16 mouse cellular contexts compared by ENCODE assay signal in the genomic region with DNA sequence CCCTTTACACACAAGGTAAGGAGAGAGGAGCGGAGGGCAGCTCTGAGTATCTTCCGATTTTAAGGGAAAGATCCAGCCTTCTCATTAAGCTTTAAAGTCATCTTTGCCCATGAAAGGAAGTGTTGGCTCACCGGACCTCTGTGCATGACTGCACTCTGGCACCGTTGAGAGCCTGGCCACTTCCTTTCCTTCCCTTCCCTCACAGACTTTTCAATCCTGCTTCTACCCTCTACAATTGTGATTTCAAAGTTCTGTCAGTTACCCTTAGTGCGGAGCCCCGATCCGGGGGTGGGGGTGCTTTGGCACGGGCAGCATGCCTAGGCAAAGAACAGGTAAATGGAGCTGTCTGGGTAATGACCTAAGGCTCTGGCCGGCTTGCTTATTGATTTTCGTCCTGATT.
DNase-seq lines count a peak whose midpoint lies in the region; ATAC-seq and TF ChIP-seq lines count a peak whose summit lies in the region.
"Had no signal": no experiment of that assay in that cellular context is flagged by ENCODE, and none has a peak within 500 bp of the region (broad histone marks: within the 10 kb centered on the region; RNA-seq: fewer than 3 reads in every experiment).

No protein-coding gene starts in this region.

- 68% methylated on average over 10 of the region's 10 CpGs for WGBS in heart, embryonic 12.5 days
- WGBS in liver, adult 2 months: 29% methylated on average over 10 of the region's 10 CpGs
- WGBS in liver, embryonic 12.5 days (ENCODE audit: insufficient replicate concordance): 59% methylated on average over 10 of the region's 10 CpGs
- WGBS in kidney, adult 2 months: 32% methylated on average over 10 of the region's 10 CpGs
- WGBS in stomach, embryonic 15.5 days: 60% methylated on average over 10 of the region's 10 CpGs
- WGBS in hindbrain, postnatal 0 days: 79% methylated on average over 10 of the region's 10 CpGs

- peaks cover 10% of the 10 kb centered on the region; the same call in 1 of the 2 replicates for H3K36me3 ChIP-seq in heart, embryonic 12.5 days
- no peaks in the 10 kb centered on the region for H3K36me3 ChIP-seq in liver, adult 2 months (ENCODE audit: control insufficient read depth, insufficient read depth, low read length)
- H3K36me3 ChIP-seq in liver, embryonic 12.5 days: no peaks in the 10 kb centered on the region
- H3K36me3 ChIP-seq in kidney, adult 2 months (ENCODE audit: control insufficient read depth, insufficient read depth, low read length): no peaks in the 10 kb centered on the region
- no peaks in the 10 kb centered on the region for H3K36me3 ChIP-seq in stomach, embryonic 15.5 days
- no peaks in the 10 kb centered on the region for H3K36me3 ChIP-seq in hindbrain, postnatal 0 days (ENCODE audit: insufficient read depth, low read length)
- H3K36me3 ChIP-seq: embryonic facial prominence, embryonic 13.5 days; liver, embryonic 13.5 days had no signal

- TF ChIP-seq POLR2A in liver, adult 2 months (IDR thresholded peaks at IDR 0.05; ENCODE audit: extremely low read depth, insufficient read depth, low read length): no peak
- no peak for TF ChIP-seq POLR2A in kidney, adult 2 months (IDR thresholded peaks at IDR 0.05; ENCODE audit: low read depth, low read length)

- no peaks in the 10 kb centered on the region for H3K9me3 ChIP-seq in heart, embryonic 12.5 days (replicated peaks)
- no peaks in the 10 kb centered on the region for H3K9me3 ChIP-seq in liver, embryonic 12.5 days (replicated peaks)
- no peaks in the 10 kb centered on the region for H3K9me3 ChIP-seq in stomach, embryonic 15.5 days
- no peaks in the 10 kb centered on the region for H3K9me3 ChIP-seq in hindbrain, postnatal 0 days (ENCODE audit: low read length)
- H3K9me3 ChIP-seq: embryonic facial prominence, embryonic 13.5 days; liver, embryonic 13.5 days had no signal

- ATAC-seq in heart, embryonic 12.5 days (ENCODE audit: insufficient number of reproducible peaks, low FRiP score): no peak
- ATAC-seq in liver, embryonic 12.5 days: no peak
- no peak for ATAC-seq in stomach, embryonic 15.5 days (ENCODE audit: insufficient read depth, low FRiP score, low read depth)
- ATAC-seq in frontal cortex, adult (ENCODE audit: low TSS enrichment): no peak
- no peak for ATAC-seq in hindbrain, postnatal 0 days
- ATAC-seq: midbrain, embryonic 16.5 days had no signal

- no peaks in the 10 kb centered on the region for H3K27me3 ChIP-seq in heart, embryonic 12.5 days (replicated peaks)
- no peaks in the 10 kb centered on the region for H3K27me3 ChIP-seq in liver, adult 2 months (ENCODE audit: control insufficient read depth, insufficient read depth, low read length)
- no peaks in the 10 kb centered on the region for H3K27me3 ChIP-seq in liver, embryonic 12.5 days (replicated peaks)
- H3K27me3 ChIP-seq in kidney, adult 2 months (replicated peaks; ENCODE audit: control insufficient read depth, insufficient read depth, low read length): no peaks in the 10 kb centered on the region
- no peaks in the 10 kb centered on the region for H3K27me3 ChIP-seq in stomach, embryonic 15.5 days (replicated peaks)
- H3K27me3 ChIP-seq in hindbrain, postnatal 0 days (ENCODE audit: insufficient read depth, low read length): no peaks in the 10 kb centered on the region
- H3K27me3 ChIP-seq: embryonic facial prominence, embryonic 13.5 days; liver, embryonic 13.5 days had no signal

- H3K9ac ChIP-seq in heart, embryonic 12.5 days: peak overlapping the region; percentile 11; the same call in 1 of the 2 replicates
- no peak overlapping the region; the same call in 1 of the 2 replicates for H3K9ac ChIP-seq in liver, adult 2 months (ENCODE audit: low read depth, low read length)
- no peak overlapping the region for H3K9ac ChIP-seq in liver, embryonic 12.5 days
- no peak overlapping the region for H3K9ac ChIP-seq in stomach, embryonic 15.5 days
- no peak overlapping the region for H3K9ac ChIP-seq in hindbrain, postnatal 0 days (replicated peaks; ENCODE audit: low read length)
- H3K9ac ChIP-seq: embryonic facial prominence, embryonic 13.5 days; forebrain, postnatal 0 days; liver, embryonic 13.5 days had no signal

- H3K27ac ChIP-seq in heart, embryonic 12.5 days (ENCODE audit: poor library complexity, severe bottlenecking): peak overlapping the region; percentile 78
- H3K27ac ChIP-seq in liver, adult 2 months (replicated peaks; ENCODE audit: insufficient read depth, low read depth, low read length): no peak overlapping the region
- H3K27ac ChIP-seq in liver, embryonic 12.5 days: no peak overlapping the region
- H3K27ac ChIP-seq in kidney, adult 2 months (ENCODE audit: insufficient read depth, low read depth, low read length): peak overlapping the region; percentile 28; the same call in 1 of the 2 replicates
- H3K27ac ChIP-seq in stomach, embryonic 15.5 days: peak overlapping the region; percentile 26; the same call in 1 of the 2 replicates
- H3K27ac ChIP-seq in hindbrain, postnatal 0 days: no peak overlapping the region
- H3K27ac ChIP-seq: embryonic facial prominence, embryonic 13.5 days; liver, embryonic 13.5 days had no signal

- no peaks in the 10 kb centered on the region for H3K79me2 ChIP-seq in liver, adult 2 months (ENCODE audit: control insufficient read depth, insufficient read depth, low read length)

- no peak overlapping the region for H3K4me3 ChIP-seq in heart, embryonic 12.5 days
- H3K4me3 ChIP-seq in liver, adult 2 months (ENCODE audit: insufficient read depth, low read depth, low read length): peak overlapping the region; percentile 33; the same call in 1 of the 2 replicates
- H3K4me3 ChIP-seq in liver, embryonic 12.5 days: no peak overlapping the region
- H3K4me3 ChIP-seq in kidney, adult 2 months (ENCODE audit: insufficient read depth, low read depth, low read length): no peak overlapping the region; the same call in 1 of the 2 replicates
- H3K4me3 ChIP-seq in stomach, embryonic 15.5 days (replicated peaks): no peak overlapping the region
- no peak overlapping the region for H3K4me3 ChIP-seq in hindbrain, postnatal 0 days (ENCODE audit: low read length)
- H3K4me3 ChIP-seq: embryonic facial prominence, embryonic 13.5 days; liver, embryonic 13.5 days had no signal

- TF ChIP-seq CTCF in liver, adult 2 months (IDR thresholded peaks at IDR 0.05; ENCODE audit: low read depth, low read length): no peak
- no peak for TF ChIP-seq CTCF in kidney, adult 2 months (conservative IDR thresholded peaks at IDR 0.05; ENCODE audit: insufficient read depth, insufficient read length, low read depth, low read length)
- TF ChIP-seq CTCF in hindbrain, postnatal 0 days (IDR thresholded peaks at IDR 0.05; ENCODE audit: low read depth): no peak

- peaks cover 75% of the 10 kb centered on the region for H3K4me1 ChIP-seq in heart, embryonic 12.5 days (replicated peaks)
- H3K4me1 ChIP-seq in liver, adult 2 months (ENCODE audit: control insufficient read depth, insufficient read depth, low read length): peaks cover 6% of the 10 kb centered on the region; the same call in 1 of the 2 replicates
- H3K4me1 ChIP-seq in liver, embryonic 12.5 days: peaks cover 14% of the 10 kb centered on the region
- peaks cover 11% of the 10 kb centered on the region for H3K4me1 ChIP-seq in kidney, adult 2 months (ENCODE audit: control insufficient read depth, insufficient read depth, low read length)
- peaks cover 24% of the 10 kb centered on the region for H3K4me1 ChIP-seq in stomach, embryonic 15.5 days
- peaks cover 4% of the 10 kb centered on the region; the same call in 1 of the 2 replicates for H3K4me1 ChIP-seq in hindbrain, postnatal 0 days (ENCODE audit: insufficient read depth, low read length)

- H3K4me2 ChIP-seq in heart, embryonic 12.5 days: 0 out of 2 replicates have a peak overlapping the region, but pooled peaks have one; percentile 1
- H3K4me2 ChIP-seq in liver, embryonic 12.5 days: no peak overlapping the region
- H3K4me2 ChIP-seq in stomach, embryonic 15.5 days: no peak overlapping the region
- no peak overlapping the region for H3K4me2 ChIP-seq in hindbrain, postnatal 0 days (ENCODE audit: low read depth, low read length)
- H3K4me2 ChIP-seq: embryonic facial prominence, embryonic 13.5 days; liver, embryonic 13.5 days had no signal

- DNase-seq in heart, adult 8-10 months (ENCODE audit: low spot score): no peak
- peak; percentile 71 for DNase-seq in liver, adult 2 months (ENCODE audit: extremely low read depth, low read depth, low spot score)
- peak; percentile 54 for DNase-seq in kidney, adult 2 months
- DNase-seq in hindbrain, postnatal 0 days (ENCODE audit: low spot score): no peak
- DNase-seq: cerebellum, adult 9-10 months; forebrain, postnatal 0 days; liver, embryonic 13.5 days; lung, postnatal 10 days; retina, postnatal 1 day; thymus, postnatal 4 days had no signal

Comparison
In these comparisons a context has a peak if more than half of its experiments do, and no peak if none do; other contexts are left out.
1. H3K27ac ChIP-seq: peak in heart, embryonic 12.5 days (single experiment), kidney, adult 2 months (single experiment) and stomach, embryonic 15.5 days (single experiment); none in liver, adult 2 months (single experiment), liver, embryonic 12.5 days (single experiment) and hindbrain, postnatal 0 days (single experiment).
2. DNase-seq: peak in liver, adult 2 months (single experiment) and kidney, adult 2 months (single experiment); none in heart, adult 8-10 months (single experiment) and hindbrain, postnatal 0 days (single experiment).